Mouse (Mus musculus) kidney, adult 9 months (tissue): ENCODE measurements around the gene Nomo1.

Experiments used
- DNase-seq: peaks from one replicate; pipeline ENCODE4 v3.0.0; 2022

The Nomo1 gene

GRCm38 (mm10) chr7:46104256-46104915, 70.9 kb downstream of the Nomo1 start:
- DNase-seq = no peak

GRCm38 (mm10) chr7:46105484-46105883, 72.0 kb downstream of the Nomo1 start:
- DNase-seq = no peak

GRCm38 (mm10) chr7:46110079-46110478, 76.6 kb downstream of the Nomo1 start:
- no peak for DNase-seq

GRCm38 (mm10) chr7:46111212-46111817, 77.8 kb downstream of the Nomo1 start:
- no peak for DNase-seq

- DNase-seq = no peak
Measured at GRCm38 (mm10) chr7:46111938-46112337, 78.4 kb downstream of the Nomo1 start.

- no peak for DNase-seq
Measured at GRCm38 (mm10) chr7:46113435-46113834, 79.9 kb downstream of the Nomo1 start.

- no peak for DNase-seq
Measured at GRCm38 (mm10) chr7:46116118-46116581, 82.7 kb downstream of the Nomo1 start.

GRCm38 (mm10) chr7:46117035-46117434, 83.5 kb downstream of the Nomo1 start:
- no peak for DNase-seq

GRCm38 (mm10) chr7:46122964-46123363, 89.5 kb downstream of the Nomo1 start:
- no peak for DNase-seq

GRCm38 (mm10) chr7:46124460-46124859, 91.0 kb downstream of the Nomo1 start:
- no peak for DNase-seq

GRCm38 (mm10) chr7:46125340-46125739, 91.8 kb downstream of the Nomo1 start:
- DNase-seq = no peak

GRCm38 (mm10) chr7:46128196-46128595, 94.7 kb downstream of the Nomo1 start:
- DNase-seq = no peak

GRCm38 (mm10) chr7:46129463-46130179, 96.1 kb downstream of the Nomo1 start:
- no peak for DNase-seq

GRCm38 (mm10) chr7:46130723-46131122, 97.2 kb downstream of the Nomo1 start:
- no peak for DNase-seq

GRCm38 (mm10) chr7:46131266-46131665, 97.8 kb downstream of the Nomo1 start:
- DNase-seq = no peak

GRCm38 (mm10) chr7:46131806-46132205, 98.3 kb downstream of the Nomo1 start:
- no peak for DNase-seq

- DNase-seq = no peak
Measured at GRCm38 (mm10) chr7:46132229-46132628, 98.7 kb downstream of the Nomo1 start.
